Mouse (Mus musculus): ENCODE results near the gene Fbn1. TPM values are rescaled to one million over a fixed set of nuclear protein-coding genes. Genes with fewer than 3 reads are reported as not detected.

Gene Fbn1
- 28.5 and 31.9 TPM in 2 replicates for polyA plus RNA-seq (2014; fragmentation: Nextera tagmentation; extraction: Ambion mirVana)

DNA sequence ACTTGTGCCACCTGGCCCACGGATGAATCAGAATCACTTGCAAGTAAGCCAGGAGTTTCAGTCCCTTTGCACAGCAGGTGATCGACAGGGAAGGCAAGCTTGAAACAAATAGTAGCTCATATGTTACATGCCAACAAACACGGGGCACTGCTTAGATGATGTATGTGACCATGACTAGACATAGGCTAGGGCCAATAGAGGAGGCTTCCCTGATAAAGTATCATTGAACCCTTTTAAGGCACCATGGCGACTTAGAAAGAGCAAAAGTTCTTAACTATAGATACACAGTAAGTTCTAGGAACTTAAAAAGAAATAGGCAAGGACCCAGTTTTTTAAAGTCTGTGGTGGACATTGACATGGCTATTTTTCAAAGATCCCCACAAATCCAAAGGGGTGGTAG lies at the start of gene Fbn1:
Gene Fbn1 (minus strand): TSS at position 101 of the 400 bp plus-strand sequence.
- Histone ChIP-seq H3K9ac (ENCODE audit: low read depth, low read length) (peak within 1 kb of the TSS; percentile 80), H3K36me3 (ENCODE audit: control insufficient read depth, insufficient read depth, low read length) (no peaks in the 10 kb centered on the region), H3K9me3 (replicated peaks; ENCODE audit: control insufficient read depth, low read length) (no peaks in the 10 kb centered on the region), H3K27me3 (ENCODE audit: control insufficient read depth, insufficient read depth, low read length) (no peaks in the 10 kb centered on the region), H3K27ac (ENCODE audit: low read depth, low read length) (peak within 1 kb of the TSS; percentile 88), H3K4me2 (peak within 1 kb of the TSS; percentile 80), H3K4me3 (ENCODE audit: low read depth, low read length) (peak within 1 kb of the TSS; percentile 70), H3K4me1 (ENCODE audit: control insufficient read depth, insufficient read depth, low read length) (no peaks in the 10 kb centered on the region)
- 81% methylated on average over 4 of the region's 4 CpGs for WGBS (ENCODE audit: insufficient replicate concordance)
- ATAC-seq (replicated peaks; ENCODE audit: insufficient number of reproducible peaks, low FRiP score, low TSS enrichment), result no peak

- ATAC-seq (replicated peaks; ENCODE audit: insufficient number of reproducible peaks, low FRiP score, low TSS enrichment), result no peak
- H3K4me2 ChIP-seq, result no peak overlapping the region
- no peaks in the 10 kb centered on the region for H3K36me3 ChIP-seq (ENCODE audit: control insufficient read depth, insufficient read depth, low read length)
- WGBS (ENCODE audit: insufficient replicate concordance), result 70% methylated on average over 6 of the region's 6 CpGs
- no peak overlapping the region for H3K4me3 ChIP-seq (ENCODE audit: low read depth, low read length)
- H3K9ac ChIP-seq (ENCODE audit: low read depth, low read length), result no peak overlapping the region
- no peaks in the 10 kb centered on the region for H3K4me1 ChIP-seq (ENCODE audit: control insufficient read depth, insufficient read depth, low read length)
- H3K9me3 ChIP-seq (replicated peaks; ENCODE audit: control insufficient read depth, low read length), result no peaks in the 10 kb centered on the region
- no peak overlapping the region for H3K27ac ChIP-seq (ENCODE audit: low read depth, low read length)
- H3K27me3 ChIP-seq (ENCODE audit: control insufficient read depth, insufficient read depth, low read length), result no peaks in the 10 kb centered on the region
These were observed 48.0 kb upstream of the Fbn1 start for GRCm38 (mm10) chr2:125555830-125556229.

DNA sequence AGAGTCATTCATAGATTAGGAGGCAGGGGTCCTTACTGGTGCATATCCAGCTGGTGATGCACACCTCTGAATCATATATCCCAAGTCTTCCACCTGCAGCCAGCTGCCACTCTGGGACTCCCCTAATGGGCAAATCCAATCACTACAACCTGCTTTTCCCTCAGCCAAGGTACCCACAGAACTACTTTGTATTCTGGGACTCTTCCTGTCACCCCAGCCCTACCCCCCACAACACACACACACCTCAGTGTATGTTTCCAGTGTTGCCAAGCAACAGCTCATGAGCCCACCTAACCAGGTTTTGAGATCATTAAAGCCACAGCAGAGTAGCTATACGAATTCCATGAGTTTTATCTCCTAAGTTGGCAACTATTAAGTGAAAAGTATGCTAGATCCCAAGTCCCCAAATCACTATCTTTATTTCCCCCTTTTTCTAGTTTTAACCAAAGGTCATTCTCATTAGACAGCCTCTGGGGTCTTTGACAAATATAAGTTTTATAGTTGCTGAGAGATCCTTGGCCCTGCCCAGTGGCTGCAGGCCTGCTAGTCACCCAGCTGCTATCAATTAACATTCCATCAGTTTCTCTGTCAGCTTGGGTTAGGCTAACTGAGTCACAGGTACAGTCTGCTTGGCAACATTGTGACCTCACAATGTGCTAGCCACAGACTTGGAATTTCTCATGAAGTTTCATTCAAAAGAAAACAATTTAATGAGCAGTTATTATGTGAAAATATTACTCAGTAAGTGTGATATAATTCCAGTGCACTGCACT lies 41.2 kb upstream of the Fbn1 start:
- H3K9me3 ChIP-seq (replicated peaks; ENCODE audit: control insufficient read depth, low read length), result no peaks in the 10 kb centered on the region
- ATAC-seq (replicated peaks; ENCODE audit: insufficient number of reproducible peaks, low FRiP score, low TSS enrichment), result no peak
- no peaks in the 10 kb centered on the region for H3K27me3 ChIP-seq (ENCODE audit: control insufficient read depth, insufficient read depth, low read length)
- H3K4me3 ChIP-seq (ENCODE audit: low read depth, low read length), result no peak overlapping the region
- H3K27ac ChIP-seq (ENCODE audit: low read depth, low read length), result no peak overlapping the region
- no peaks in the 10 kb centered on the region for H3K36me3 ChIP-seq (ENCODE audit: control insufficient read depth, insufficient read depth, low read length)
- H3K4me2 ChIP-seq, result no peak overlapping the region
- H3K9ac ChIP-seq (ENCODE audit: low read depth, low read length), result no peak overlapping the region
- WGBS (ENCODE audit: insufficient replicate concordance), result 49% methylated on average over 1 of the region's 1 CpGs
- H3K4me1 ChIP-seq (ENCODE audit: control insufficient read depth, insufficient read depth, low read length), result no peaks in the 10 kb centered on the region

DNA sequence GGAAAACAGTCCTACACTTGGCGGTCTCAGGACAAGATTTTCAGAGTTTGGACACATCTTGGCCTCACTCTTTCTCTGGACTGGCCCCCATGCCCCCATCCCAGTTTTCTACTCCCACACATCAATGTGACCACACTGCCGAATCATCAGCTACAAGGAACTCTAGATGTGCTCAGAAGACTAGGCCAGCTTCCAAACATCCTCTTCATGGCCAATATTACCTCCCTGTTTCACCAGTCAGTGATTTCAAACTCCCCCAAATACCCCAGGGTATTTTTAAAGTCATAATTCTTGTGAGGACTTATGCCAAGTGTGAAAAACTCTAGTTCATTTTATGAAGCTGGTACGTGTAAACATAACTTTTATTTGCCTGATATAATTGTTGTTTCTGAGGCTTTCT lies 37.2 kb upstream of the Fbn1 start:
- 84% methylated on average over 3 of the region's 3 CpGs for WGBS (ENCODE audit: insufficient replicate concordance)
- no peak for ATAC-seq (replicated peaks; ENCODE audit: insufficient number of reproducible peaks, low FRiP score, low TSS enrichment)
- no peaks in the 10 kb centered on the region for H3K27me3 ChIP-seq (ENCODE audit: control insufficient read depth, insufficient read depth, low read length)
- H3K4me1 ChIP-seq (ENCODE audit: control insufficient read depth, insufficient read depth, low read length), result no peaks in the 10 kb centered on the region
- H3K36me3 ChIP-seq (ENCODE audit: control insufficient read depth, insufficient read depth, low read length), result no peaks in the 10 kb centered on the region
- H3K9ac ChIP-seq (ENCODE audit: low read depth, low read length), result no peak overlapping the region
- no peaks in the 10 kb centered on the region for H3K9me3 ChIP-seq (replicated peaks; ENCODE audit: control insufficient read depth, low read length)
- no peak overlapping the region for H3K4me2 ChIP-seq
- H3K4me3 ChIP-seq (ENCODE audit: low read depth, low read length), result no peak overlapping the region
- H3K27ac ChIP-seq (ENCODE audit: low read depth, low read length), result no peak overlapping the region

GRCm38 (mm10) chr2:125543646-125544045 lies 35.9 kb upstream of the Fbn1 start:
- Histone ChIP-seq H3K4me1 (ENCODE audit: control insufficient read depth, insufficient read depth, low read length) (no peaks in the 10 kb centered on the region), H3K9ac (ENCODE audit: low read depth, low read length) (no peak overlapping the region), H3K4me2 (no peak overlapping the region), H3K9me3 (replicated peaks; ENCODE audit: control insufficient read depth, low read length) (no peaks in the 10 kb centered on the region), H3K27ac (ENCODE audit: low read depth, low read length) (no peak overlapping the region), H3K4me3 (ENCODE audit: low read depth, low read length) (no peak overlapping the region), H3K36me3 (ENCODE audit: control insufficient read depth, insufficient read depth, low read length) (no peaks in the 10 kb centered on the region), H3K27me3 (ENCODE audit: control insufficient read depth, insufficient read depth, low read length) (no peaks in the 10 kb centered on the region)
- WGBS (ENCODE audit: insufficient replicate concordance), result 57% methylated on average over 1 of the region's 1 CpGs
- no peak for ATAC-seq (replicated peaks; ENCODE audit: insufficient number of reproducible peaks, low FRiP score, low TSS enrichment)

DNA sequence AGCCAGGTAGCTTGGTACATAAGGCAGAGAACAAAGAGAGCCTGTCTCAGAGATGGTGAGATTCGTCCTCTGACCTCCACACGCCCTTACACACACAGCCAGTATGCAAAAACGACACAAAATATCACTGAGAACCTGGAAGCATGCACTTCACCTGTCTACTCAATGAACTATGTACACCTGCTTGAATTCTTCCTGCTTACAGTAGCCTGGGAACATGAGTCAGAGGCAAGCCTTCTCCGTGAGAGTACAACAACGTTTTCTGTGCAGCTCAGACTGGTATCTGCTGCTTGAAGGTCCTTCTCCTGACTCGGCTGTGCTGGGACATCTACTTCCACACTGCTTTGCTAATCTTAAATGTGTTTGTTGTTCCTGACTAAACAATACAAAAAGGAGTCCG lies 33.7 kb upstream of the Fbn1 start:
- Histone ChIP-seq H3K4me2 (no peak overlapping the region), H3K4me3 (ENCODE audit: low read depth, low read length) (no peak overlapping the region), H3K27me3 (ENCODE audit: control insufficient read depth, insufficient read depth, low read length) (no peaks in the 10 kb centered on the region), H3K9me3 (replicated peaks; ENCODE audit: control insufficient read depth, low read length) (no peaks in the 10 kb centered on the region), H3K4me1 (ENCODE audit: control insufficient read depth, insufficient read depth, low read length) (no peaks in the 10 kb centered on the region), H3K9ac (ENCODE audit: low read depth, low read length) (no peak overlapping the region), H3K36me3 (ENCODE audit: control insufficient read depth, insufficient read depth, low read length) (no peaks in the 10 kb centered on the region), H3K27ac (ENCODE audit: low read depth, low read length) (no peak overlapping the region)
- ATAC-seq (replicated peaks; ENCODE audit: insufficient number of reproducible peaks, low FRiP score, low TSS enrichment), result no peak
- 59% methylated on average over 7 of the region's 7 CpGs for WGBS (ENCODE audit: insufficient replicate concordance)

GRCm38 (mm10) chr2:125540579-125540978 lies 32.8 kb upstream of the Fbn1 start:
- 76% methylated on average over 7 of the region's 7 CpGs for WGBS (ENCODE audit: insufficient replicate concordance)
- no peak for ATAC-seq (replicated peaks; ENCODE audit: insufficient number of reproducible peaks, low FRiP score, low TSS enrichment)
- Histone ChIP-seq H3K9ac (ENCODE audit: low read depth, low read length) (no peak overlapping the region), H3K27ac (ENCODE audit: low read depth, low read length) (no peak overlapping the region), H3K9me3 (replicated peaks; ENCODE audit: control insufficient read depth, low read length) (no peaks in the 10 kb centered on the region), H3K4me1 (ENCODE audit: control insufficient read depth, insufficient read depth, low read length) (no peaks in the 10 kb centered on the region), H3K36me3 (ENCODE audit: control insufficient read depth, insufficient read depth, low read length) (no peaks in the 10 kb centered on the region), H3K4me2 (no peak overlapping the region), H3K4me3 (ENCODE audit: low read depth, low read length) (no peak overlapping the region), H3K27me3 (ENCODE audit: control insufficient read depth, insufficient read depth, low read length) (no peaks in the 10 kb centered on the region)

DNA sequence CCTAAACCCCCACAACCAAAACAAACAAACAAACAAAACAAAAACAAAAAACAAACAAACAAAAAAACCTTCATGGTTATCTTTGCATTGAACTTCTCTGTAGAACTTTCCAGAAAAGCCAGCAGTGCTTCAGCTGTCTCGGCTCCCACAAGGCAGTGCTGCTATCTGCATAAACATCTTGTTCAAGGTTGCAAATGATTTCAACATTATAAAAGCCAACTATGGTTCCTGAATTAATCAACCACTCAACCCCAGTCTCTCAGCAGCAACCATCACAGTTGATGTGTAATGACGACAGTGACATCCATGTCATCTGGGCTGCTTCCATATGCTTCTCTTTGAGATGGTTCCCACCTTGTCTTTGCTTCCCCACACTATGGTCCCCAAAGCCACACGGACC lies 31.8 kb upstream of the Fbn1 start:
- Histone ChIP-seq H3K9ac (ENCODE audit: low read depth, low read length) (no peak overlapping the region), H3K4me1 (ENCODE audit: control insufficient read depth, insufficient read depth, low read length) (no peaks in the 10 kb centered on the region), H3K36me3 (ENCODE audit: control insufficient read depth, insufficient read depth, low read length) (no peaks in the 10 kb centered on the region), H3K9me3 (replicated peaks; ENCODE audit: control insufficient read depth, low read length) (no peaks in the 10 kb centered on the region), H3K4me3 (ENCODE audit: low read depth, low read length) (no peak overlapping the region), H3K4me2 (no peak overlapping the region), H3K27ac (ENCODE audit: low read depth, low read length) (no peak overlapping the region), H3K27me3 (ENCODE audit: control insufficient read depth, insufficient read depth, low read length) (no peaks in the 10 kb centered on the region)
- no peak for ATAC-seq (replicated peaks; ENCODE audit: insufficient number of reproducible peaks, low FRiP score, low TSS enrichment)
- WGBS (ENCODE audit: insufficient replicate concordance), result 79% methylated on average over 3 of the region's 3 CpGs

DNA sequence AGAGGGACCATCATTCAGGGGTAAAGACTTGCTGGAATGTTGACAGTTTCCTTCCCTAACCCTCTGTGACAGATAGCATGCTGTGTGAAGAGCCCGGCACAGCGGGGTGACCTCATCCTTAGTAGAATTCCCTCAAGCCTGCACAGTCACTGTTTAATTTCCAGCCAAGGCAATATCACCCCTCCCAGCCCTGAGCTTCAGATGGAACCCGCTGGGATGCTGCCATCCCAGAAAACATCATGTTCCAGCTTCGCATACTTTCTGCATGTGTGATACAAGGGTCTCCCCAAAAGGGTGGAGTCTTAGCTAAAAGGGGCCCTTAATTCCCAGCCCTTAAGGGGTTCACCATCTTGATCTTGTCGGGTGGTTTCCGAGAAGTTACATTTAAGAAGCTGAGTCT lies 22.9 kb upstream of the Fbn1 start:
- H3K9me3 ChIP-seq (replicated peaks; ENCODE audit: control insufficient read depth, low read length), result no peaks in the 10 kb centered on the region
- no peak overlapping the region for H3K4me2 ChIP-seq
- no peak overlapping the region for H3K9ac ChIP-seq (ENCODE audit: low read depth, low read length)
- no peaks in the 10 kb centered on the region for H3K27me3 ChIP-seq (ENCODE audit: control insufficient read depth, insufficient read depth, low read length)
- H3K4me1 ChIP-seq (ENCODE audit: control insufficient read depth, insufficient read depth, low read length), result no peaks in the 10 kb centered on the region
- no peak overlapping the region for H3K27ac ChIP-seq (ENCODE audit: low read depth, low read length)
- ATAC-seq (replicated peaks; ENCODE audit: insufficient number of reproducible peaks, low FRiP score, low TSS enrichment), result no peak
- H3K36me3 ChIP-seq (ENCODE audit: control insufficient read depth, insufficient read depth, low read length), result no peaks in the 10 kb centered on the region
- no peak overlapping the region for H3K4me3 ChIP-seq (ENCODE audit: low read depth, low read length)
- WGBS (ENCODE audit: insufficient replicate concordance), result 47% methylated on average over 6 of the region's 6 CpGs

Measured in heart, embryonic 11.5 days (tissue).